Mouse (Mus musculus) liver, adult 2 months (tissue): ENCODE measurements around the gene Ptprs. TPM values are rescaled to one million over a fixed set of nuclear protein-coding genes. Genes with fewer than 3 reads are reported as not detected.

ENCODE experiments used
- DNase-seq: peaks from one replicate; pipeline ENCODE4 v3.0.0-alpha.2; 2011; ENCODE audit warnings: low read depth, low spot score; ENCODE audit errors: extremely low read depth
- H3K27ac ChIP-seq: fragments of 200-500 bp; replicated peaks from 2 replicates; pipeline ENCODE4 v1.5.1; 2012; ENCODE audit warnings: low read depth, mild to moderate bottlenecking, control low read depth, inconsistent platforms, low read length; ENCODE audit not compliant: insufficient read depth
- H3K27me3 ChIP-seq: fragments of 200-500 bp; 2 replicates; pipeline ENCODE4 v1.6.1; 2012; ENCODE audit warnings: mild to moderate bottlenecking, moderate library complexity, low read length, inconsistent platforms; ENCODE audit not compliant: control insufficient read depth, insufficient read depth
- H3K36me3 ChIP-seq: fragments of 200-500 bp; 2 replicates; pipeline ENCODE4 v1.6.1; 2012; ENCODE audit warnings: low read length, inconsistent platforms; ENCODE audit not compliant: control insufficient read depth, insufficient read depth
- H3K4me1 ChIP-seq: fragments of 200-500 bp; 2 replicates; pipeline ENCODE4 v1.6.1; 2011; ENCODE audit warnings: low read length; ENCODE audit not compliant: control insufficient read depth, insufficient read depth
- H3K4me3 ChIP-seq: fragments of 200-500 bp; 2 replicates; pipeline ENCODE4 v1.5.1; 2011; ENCODE audit warnings: low read depth, mild to moderate bottlenecking, control low read depth, low read length, moderate library complexity; ENCODE audit not compliant: insufficient read depth
- H3K79me2 ChIP-seq: fragments of 200-500 bp; 2 replicates; pipeline ENCODE4 v1.6.1; 2012; ENCODE audit warnings: inconsistent platforms, mild to moderate bottlenecking, low read length, moderate library complexity; ENCODE audit not compliant: control insufficient read depth, insufficient read depth
- H3K9ac ChIP-seq: fragments of 200-500 bp; 2 replicates; pipeline ENCODE4 v1.6.1; 2012; ENCODE audit warnings: low read depth, mild to moderate bottlenecking, control low read depth, inconsistent platforms, low read length
- CTCF ChIP-seq: fragments of 200-500 bp; IDR thresholded peaks from 2 replicates; pipeline ENCODE4 v1.5.1; 2011; ENCODE audit warnings: low read depth, low read length, control low read depth
- POLR2A ChIP-seq: fragments of 200-500 bp; IDR thresholded peaks from 2 replicates; pipeline ENCODE4 v1.6.1; 2011; ENCODE audit warnings: low read length, control low read depth; ENCODE audit not compliant: insufficient read depth; ENCODE audit errors: extremely low read depth
- WGBS: fragments of 180-500 bp; shearing (Covaris S2); methylation state at CpG from one replicate; pipeline ENCODE4 v1.1.7; 2018; 5-methylcytosine and 5-hydroxymethylcytosine counted together
- polyA plus RNA-seq: library from polyadenylated mRNA; depleted of rRNA; stranded (reverse); fragments of >200 nt; gene quantifications from 2 replicates; pipeline ENCODE4 v1.2.3, GENCODE M21; 2012
- total RNA-seq: library from RNA; depleted of rRNA; stranded (reverse); fragments of >200 nt; gene quantifications from 2 replicates; pipeline ENCODE4 v1.2.3, GENCODE M21; 2014

Gene Ptprs
- total and polyA plus RNA-seq, 2 experiments: 4.4 to 10.2 TPM

- H3K36me3 ChIP-seq: no peaks in the 10 kb centered on the region
- WGBS: 62% methylated on average over 22 of the region's 22 CpGs
Measured at GRCm38 (mm10) chr17:56512310-56512709, 36.0 kb upstream of the Ptprs start, which contains the start of gene Znrf4. TSS of gene Znrf4 (minus strand) at chr17:56512431.

GRCm38 (mm10) chr17:56511707-56512090 lies 35.4 kb upstream of the Ptprs start:
- Histone ChIP-seq H3K4me3 (no peak overlapping the region), H3K36me3 (no peaks in the 10 kb centered on the region), H3K4me1 (peaks cover 5% of the 10 kb centered on the region), H3K27ac (no peak overlapping the region), H3K9ac (no peak overlapping the region), H3K27me3 (peaks cover 23% of the 10 kb centered on the region), H3K79me2 (no peaks in the 10 kb centered on the region)
- no peak for TF ChIP-seq CTCF
- TF ChIP-seq POLR2A: no peak
- 23% methylated on average over 29 of the region's 29 CpGs for WGBS
- no peak for DNase-seq

More at GRCm38 (mm10) chr17:56512310-56512709, 36.0 kb upstream of the Ptprs start, which contains the start of gene Znrf4:
- no peak within 1 kb of the TSS for H3K27ac ChIP-seq
- peaks cover 23% of the 10 kb centered on the region for H3K27me3 ChIP-seq
- no peaks in the 10 kb centered on the region for H3K79me2 ChIP-seq
- H3K4me1 ChIP-seq: peaks cover 4% of the 10 kb centered on the region; the same call in 1 of the 2 replicates
- TF ChIP-seq POLR2A (no peak), CTCF (no peak)
- H3K4me3 ChIP-seq: no peak within 1 kb of the TSS
- DNase-seq: no peak
- no peak within 1 kb of the TSS for H3K9ac ChIP-seq

GRCm38 (mm10) chr17:56510970-56511706 lies 34.9 kb upstream of the Ptprs start:
- Histone ChIP-seq H3K4me3 (no peak overlapping the region), H3K79me2 (no peaks in the 10 kb centered on the region), H3K9ac (no peak overlapping the region), H3K4me1 (peaks cover 5% of the 10 kb centered on the region), H3K36me3 (no peaks in the 10 kb centered on the region), H3K27me3 (peaks cover 23% of the 10 kb centered on the region), H3K27ac (no peak overlapping the region)
- 7% methylated on average over 60 of the region's 60 CpGs for whole genome bisulfite sequencing
- no peak for TF ChIP-seq POLR2A
- TF ChIP-seq CTCF: no peak
- DNase-seq: no peak

- no peak overlapping the region for H3K4me3 ChIP-seq
- peaks cover 23% of the 10 kb centered on the region for H3K27me3 ChIP-seq
- no peak for DNase-seq
Measured at GRCm38 (mm10) chr17:56510473-56510969, 34.2 kb upstream of the Ptprs start.

GRCm38 (mm10) chr17:56509707-56510472 lies 33.6 kb upstream of the Ptprs start:
- Histone ChIP-seq H3K4me3 (no peak overlapping the region), H3K27ac (no peak overlapping the region), H3K36me3 (no peaks in the 10 kb centered on the region), H3K4me1 (peaks cover 3% of the 10 kb centered on the region), H3K9ac (peak overlapping the region; percentile 30; the same call in 1 of the 2 replicates), H3K27me3 (peaks cover 23% of the 10 kb centered on the region), H3K79me2 (no peaks in the 10 kb centered on the region)
- WGBS: 14% methylated on average over 32 of the region's 37 CpGs
- no peak for TF ChIP-seq CTCF
- TF ChIP-seq POLR2A: no peak
- peak; percentile 16 for DNase-seq

More at GRCm38 (mm10) chr17:56510473-56510969, 34.2 kb upstream of the Ptprs start:
- no peaks in the 10 kb centered on the region for H3K36me3 ChIP-seq
- H3K27ac ChIP-seq: no peak overlapping the region
- 23% methylated on average over 27 of the region's 27 CpGs for WGBS
- H3K79me2 ChIP-seq: no peaks in the 10 kb centered on the region
- no peak for TF ChIP-seq POLR2A
- no peak for TF ChIP-seq CTCF
- H3K9ac ChIP-seq: peak overlapping the region; percentile 30; the same call in 1 of the 2 replicates
- peaks cover 3% of the 10 kb centered on the region for H3K4me1 ChIP-seq
